Mouse (Mus musculus): Measurements from ENCODE around the gene Dmrt2.

The Dmrt2 gene

DNA sequence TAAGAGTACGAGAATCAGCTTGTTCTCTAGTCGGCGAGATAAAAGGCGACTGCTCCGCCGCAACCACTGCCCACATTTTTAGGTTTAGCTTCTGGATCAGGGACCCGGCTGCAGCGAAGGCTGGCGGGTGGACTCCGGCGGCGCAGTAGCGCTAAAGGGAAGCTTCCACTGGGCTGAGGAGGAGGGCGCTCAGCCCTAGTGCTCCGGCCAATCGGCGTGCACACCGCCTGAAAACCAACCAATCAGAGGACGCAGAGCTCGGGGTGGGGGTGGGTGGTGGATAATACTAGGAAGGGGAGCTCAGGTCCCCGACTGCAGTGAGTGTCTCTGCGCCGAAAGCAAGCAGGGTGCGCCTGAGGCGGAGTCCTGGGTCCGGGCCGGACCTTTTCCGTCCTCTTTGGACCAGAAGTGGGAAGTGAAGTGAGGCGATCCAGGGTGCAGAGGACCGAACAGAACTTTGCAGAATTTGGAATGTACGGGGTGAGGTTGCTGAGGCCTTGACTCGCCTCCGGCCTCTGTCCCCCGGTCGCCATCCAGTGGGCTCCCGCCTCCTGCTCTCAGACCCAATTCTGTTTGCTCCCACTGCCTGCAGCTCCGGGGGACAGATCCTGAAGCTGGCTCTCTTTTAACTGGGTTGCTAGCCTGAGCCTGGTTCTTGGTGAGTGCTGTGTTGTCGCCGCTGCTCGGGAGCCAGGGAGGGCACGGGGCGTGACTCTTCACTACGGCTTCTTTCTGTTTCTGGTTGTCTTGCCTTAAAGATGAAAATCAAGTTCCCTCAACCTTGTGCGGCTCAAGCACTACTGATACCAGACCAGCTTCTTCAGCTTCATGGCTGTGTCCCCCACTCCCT is at the start of gene Dmrt2:
Gene Dmrt2, plus strand, starts transcription at position 311 of the 850 bp plus-strand sequence.
- no peak for DNase-seq (ENCODE audit: low spot score)

DNA sequence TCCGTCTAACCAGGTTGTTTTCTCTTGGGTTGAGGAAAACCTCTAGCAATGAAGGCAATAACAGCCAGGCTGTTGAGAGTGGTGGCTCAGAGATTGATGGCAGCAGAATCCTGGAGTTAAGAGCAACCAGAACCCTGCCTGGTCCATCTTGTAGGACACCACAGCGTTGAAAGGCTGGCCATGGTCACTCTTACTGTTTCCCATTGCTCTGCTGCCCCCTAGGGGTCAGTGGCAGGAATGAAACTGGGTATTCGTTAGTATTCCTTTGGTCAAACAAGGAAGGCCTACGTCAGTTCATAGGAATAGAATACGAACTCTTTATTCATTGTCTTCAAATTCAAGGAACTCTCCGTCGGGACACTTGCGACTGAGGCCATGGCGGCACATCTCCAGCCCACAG is 43.7 kb upstream of the Dmrt2 start:
- no peak for DNase-seq (ENCODE audit: low spot score)

DNA sequence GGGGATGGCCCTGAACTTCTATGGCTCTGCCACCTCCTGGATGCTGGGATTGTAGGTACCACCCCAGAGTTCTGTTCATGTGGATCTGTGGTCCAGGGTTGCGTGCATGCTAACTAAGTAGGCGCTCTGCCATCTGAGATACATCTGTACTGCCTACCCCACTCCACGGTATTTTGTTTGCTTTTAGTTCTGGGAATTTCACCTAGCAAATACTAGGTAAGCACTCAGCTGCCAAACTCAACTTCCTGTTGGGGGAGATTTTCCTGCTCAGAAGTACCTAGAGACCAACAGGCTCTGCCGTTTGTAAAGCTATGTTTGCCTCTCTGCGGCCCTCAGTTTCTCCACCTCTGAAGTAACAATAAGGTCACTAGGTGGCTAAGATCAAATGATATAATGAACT is 37.1 kb upstream of the Dmrt2 start:
- no peak for DNase-seq (ENCODE audit: low spot score)

DNA sequence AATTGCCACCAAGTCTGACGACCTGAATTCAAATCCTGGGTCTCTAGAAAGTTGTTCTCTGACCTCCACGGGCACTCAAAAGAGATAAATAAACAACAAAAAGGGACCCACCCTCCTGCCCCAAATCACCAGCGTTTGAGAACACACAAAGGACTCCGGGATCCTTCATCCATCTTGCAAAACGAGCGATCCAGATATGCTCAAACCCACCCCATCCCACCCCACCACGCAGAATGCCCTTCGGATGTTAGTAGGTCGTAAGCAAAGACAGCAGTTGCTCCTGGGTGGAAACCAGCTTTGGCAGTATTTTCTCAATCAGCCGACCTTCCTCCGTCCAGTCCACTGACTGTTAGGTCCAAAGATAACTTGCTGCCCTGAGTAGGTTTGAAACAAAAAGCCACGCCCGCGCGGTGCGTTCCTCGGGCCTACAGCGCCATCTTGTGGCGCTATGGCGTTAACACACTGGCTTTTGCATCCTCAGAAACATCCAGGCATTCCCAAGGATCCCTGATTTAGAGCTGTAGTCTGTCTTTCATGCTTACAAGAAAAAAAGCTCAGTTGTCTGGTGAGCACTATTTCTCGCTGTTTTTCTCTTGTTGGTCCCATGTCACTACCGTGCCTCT is 36.5 kb upstream of the Dmrt2 start:
- DNase-seq (ENCODE audit: low spot score) = no peak

DNA sequence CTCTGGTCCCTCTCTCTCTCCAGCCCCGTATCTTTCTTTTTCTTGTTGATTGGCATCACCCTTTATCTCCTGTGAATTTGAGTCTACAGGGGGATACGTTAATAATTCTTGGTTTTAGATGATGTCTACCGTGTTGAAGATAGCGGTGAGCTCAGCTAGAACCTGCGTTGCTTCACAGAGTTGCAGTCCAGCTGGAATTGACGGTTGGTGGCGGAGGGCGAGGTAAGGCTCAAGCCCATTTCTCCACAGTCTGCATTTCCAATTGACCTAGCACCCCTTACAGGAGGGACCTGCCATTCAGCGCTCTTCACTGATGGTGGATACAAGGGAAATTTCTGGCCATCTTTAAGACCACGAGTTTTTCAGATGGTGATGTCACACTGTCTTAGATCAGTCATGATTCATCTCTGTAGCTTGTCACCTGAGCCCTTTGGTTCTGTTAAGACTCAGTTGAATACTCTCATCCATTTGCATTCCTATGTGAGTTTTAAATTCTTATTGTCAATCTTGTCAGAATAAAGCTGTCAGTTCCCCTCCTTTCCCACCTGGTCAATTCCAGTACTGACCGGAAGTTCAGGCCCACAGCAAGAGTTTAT is 33.3 kb upstream of the Dmrt2 start:
- no peak for DNase-seq (ENCODE audit: low spot score)

DNA sequence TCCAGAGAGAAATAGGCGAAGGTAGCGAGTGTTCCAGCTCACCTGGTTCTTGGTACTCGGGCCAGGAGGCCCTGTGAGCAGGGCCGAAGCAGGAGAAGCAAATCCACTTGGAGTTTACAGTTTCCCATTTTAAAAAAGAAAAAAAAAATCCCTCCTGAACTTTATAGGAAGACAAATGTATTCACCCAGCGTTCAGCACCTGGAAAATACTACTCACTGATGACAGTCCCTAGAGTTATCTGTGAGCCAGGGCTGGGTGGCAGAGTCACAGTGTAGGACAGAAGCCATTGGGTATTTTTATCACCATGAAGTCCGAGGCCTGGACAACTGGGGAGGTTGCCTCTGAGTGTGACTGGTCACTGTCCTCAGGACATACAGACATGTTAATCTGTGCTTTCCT is 30.4 kb upstream of the Dmrt2 start:
- no peak for DNase-seq (ENCODE audit: low spot score)

DNA sequence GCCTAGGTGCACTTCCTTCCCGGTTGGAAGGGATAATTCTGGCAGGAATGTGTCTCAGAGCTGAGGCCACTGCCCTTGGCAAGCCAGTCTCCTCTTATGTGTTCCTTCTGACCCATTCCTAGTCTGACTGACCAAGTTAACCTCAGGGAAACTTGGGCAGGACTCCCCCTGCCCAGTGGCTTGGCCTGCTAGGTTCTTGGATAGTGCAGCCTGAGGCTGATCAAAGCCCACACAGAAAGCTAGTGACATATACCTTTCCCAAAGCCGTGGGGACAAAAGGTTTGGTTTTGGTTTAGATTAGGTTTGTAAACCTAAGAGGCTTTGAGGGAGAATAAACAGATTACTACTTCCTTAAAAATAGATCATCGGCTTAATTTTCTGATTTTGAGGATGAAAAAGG is 25.1 kb upstream of the Dmrt2 start:
- no peak for DNase-seq (ENCODE audit: low spot score)

DNA sequence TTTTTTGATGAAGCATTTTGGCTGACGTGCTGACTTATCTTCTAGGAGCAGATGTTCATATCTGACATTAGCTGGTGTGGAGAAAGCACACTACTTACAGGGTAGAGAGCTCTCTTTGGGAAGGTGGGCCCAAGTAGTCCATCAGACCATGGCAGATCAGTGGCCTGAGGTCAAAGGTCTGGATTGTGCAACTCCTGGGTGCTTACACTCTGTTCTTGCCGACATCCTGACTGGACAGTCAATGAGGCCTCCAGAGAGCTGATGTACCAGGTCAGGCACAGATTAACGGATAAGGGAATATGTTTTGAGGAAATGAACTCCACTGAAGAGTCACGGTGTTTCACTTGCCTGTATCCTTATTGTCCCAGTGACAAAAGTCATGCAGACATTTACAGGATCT is 23.5 kb upstream of the Dmrt2 start:
- DNase-seq (ENCODE audit: low spot score) = no peak

DNA sequence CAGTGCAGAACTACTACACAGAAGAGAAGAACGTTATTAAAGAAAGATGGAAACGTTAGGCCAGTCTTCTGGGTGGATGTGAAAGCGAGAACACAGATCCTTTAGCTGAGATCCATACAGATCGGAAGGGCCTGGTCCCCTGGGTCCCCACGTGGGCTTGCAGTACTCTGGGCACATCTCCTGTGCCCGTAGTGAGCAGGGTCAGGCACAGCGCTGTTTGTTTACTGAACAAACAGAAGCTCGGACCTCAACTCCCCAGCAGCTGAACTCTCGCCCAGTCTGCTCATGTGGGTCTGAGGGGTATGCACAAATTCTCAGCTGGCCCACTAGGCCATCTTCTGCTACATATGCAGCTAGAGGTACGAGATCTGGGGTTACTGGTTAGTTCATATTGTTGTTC is 21.7 kb upstream of the Dmrt2 start:
- no peak for DNase-seq (ENCODE audit: low spot score)

DNA sequence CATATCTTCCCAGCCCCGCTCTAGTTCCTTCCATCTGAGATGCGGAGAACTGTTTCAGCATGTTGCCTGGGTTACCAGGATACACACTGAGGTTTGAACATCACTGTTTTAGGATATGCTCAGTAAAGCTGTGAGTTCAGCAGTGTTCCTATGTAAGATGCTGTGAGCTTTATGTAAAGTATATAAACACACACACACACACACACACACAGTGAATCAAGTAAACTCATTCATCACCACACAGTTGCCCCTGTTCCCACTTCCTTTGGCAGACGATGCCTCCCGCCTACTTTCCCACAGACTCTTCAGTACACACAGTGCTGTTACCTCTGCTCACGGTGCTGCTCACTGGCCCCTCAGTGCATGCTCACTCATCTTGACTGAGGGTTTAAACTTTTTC is 19.7 kb upstream of the Dmrt2 start:
- DNase-seq (ENCODE audit: low spot score) = no peak

DNA sequence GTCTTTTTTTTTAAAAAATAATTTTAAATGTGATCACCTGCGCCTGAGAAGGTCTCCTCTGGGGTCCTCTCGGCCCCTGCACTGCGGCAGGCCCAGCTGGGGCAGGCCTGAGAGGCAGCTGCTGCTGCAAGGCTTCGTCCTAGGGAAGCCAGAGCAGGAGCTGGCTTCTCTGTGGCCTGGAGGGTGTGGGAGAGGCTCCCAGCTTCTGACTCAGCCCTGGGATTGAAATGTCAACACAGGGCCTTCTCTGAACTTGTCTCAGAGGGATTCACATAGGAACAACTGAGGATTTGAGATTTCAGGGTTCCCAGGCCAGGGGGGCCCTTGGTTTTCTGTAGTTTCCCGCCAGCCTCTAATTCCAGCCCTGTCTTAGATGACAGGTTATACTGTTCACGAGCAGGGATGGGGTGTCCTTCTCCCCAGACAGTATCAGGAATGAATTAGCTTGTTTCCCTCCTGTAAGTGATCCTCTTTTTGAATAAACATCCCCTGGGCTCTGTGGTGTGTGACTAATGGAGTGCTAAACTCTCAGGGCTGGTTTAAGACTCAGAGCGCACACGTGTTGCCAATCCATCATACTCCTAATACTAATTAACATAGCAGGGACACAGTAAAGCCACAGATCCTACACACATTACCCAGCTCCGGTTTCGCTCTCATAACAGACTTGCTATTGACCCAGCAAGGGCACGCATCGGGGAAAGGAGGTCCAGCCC is 18.0 kb upstream of the Dmrt2 start:
- no peak for DNase-seq (ENCODE audit: low spot score)

DNA sequence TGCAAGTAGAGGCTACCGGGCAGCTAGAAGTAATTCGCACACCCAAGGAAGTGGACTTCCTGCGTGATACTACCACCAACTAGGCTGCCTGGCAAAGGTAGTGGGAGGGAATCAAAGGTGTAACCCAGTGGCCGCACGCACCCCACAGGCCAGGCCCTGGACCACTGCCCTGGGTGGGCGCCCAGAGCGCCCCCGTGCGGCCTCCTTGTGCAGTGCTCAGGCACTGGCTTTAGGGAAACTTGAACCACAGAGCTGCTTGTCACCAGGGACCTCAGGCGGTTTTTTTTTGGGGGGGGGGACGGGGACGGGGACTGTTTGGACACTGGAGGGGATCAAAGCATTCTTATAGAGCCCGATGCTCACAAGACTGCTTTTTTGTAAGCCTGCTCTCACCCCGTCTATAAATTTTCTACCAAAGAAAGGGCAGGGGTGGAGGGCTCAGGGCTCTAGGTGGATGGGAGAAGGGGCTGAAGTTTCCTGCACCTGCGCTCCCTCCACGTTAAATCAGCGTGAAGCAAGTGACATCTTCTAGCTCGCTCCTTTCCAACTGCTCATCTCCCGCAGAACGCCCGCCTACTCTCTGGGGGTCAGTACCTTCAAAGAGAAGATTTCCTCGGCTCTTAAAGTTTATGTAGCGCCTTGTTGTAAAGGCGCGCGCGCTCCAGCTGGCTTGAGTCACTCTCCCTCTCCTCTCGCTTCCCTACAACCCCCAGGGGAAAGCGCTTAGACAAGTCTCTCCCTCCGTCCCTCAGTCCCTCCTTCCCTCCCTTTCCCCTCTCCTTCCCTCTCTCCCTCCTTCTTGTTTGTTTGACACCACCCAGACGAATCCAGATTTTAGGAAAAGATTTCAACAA is 6.5 kb upstream of the Dmrt2 start:
- no peak for DNase-seq (ENCODE audit: low spot score)

DNA sequence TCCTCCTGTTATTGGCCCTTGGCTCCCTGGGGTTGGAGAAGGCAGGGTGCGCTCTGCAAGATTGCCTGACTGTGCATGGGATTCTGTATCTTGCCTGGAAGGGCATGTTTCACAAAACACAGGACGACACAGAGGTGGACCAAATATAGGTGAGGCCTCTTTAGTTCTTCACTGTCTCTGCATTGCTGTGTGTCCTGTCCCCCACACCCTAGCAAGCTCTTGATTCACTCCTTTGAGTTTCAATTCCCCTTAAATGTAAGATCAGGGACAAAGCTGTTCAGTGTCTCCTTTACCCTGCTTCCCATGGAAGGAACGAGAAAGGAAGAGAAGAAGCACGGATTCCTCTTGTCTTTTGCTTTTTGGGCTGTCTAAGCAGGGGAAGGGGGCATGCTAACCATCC is 4.4 kb upstream of the Dmrt2 start:
- DNase-seq (ENCODE audit: low spot score) = no peak

DNA sequence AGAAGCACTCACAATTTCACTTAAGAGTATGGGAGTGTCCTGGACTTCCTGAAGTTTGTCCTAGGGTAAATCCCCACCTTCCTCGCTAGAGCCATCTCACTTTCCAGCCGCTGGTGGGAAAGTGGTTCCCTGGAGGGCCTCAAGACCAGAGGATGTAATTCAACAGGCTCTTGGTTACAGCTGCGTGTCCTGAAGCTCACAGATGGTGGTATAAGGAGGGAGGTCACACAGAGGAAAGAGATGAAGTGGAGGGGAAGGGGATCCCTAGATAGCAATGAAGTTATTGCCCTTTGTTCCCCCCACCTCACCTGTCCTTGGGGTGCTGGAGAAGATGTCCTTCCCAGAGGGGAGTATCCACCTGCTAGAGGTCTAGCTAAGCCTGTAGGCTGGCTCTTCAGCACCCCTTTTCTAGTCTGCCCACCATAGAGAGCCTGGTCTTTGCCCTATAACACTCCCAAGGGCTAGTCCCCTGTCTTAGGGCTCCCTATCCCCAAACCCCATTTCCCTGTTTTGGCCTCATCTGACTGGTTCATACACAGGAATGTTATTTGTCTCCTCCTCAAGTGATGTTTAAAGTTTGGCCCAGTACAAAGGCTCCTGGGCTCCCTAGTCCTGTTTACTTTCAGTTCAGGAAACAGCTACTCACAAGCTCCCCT is 2.5 kb upstream of the Dmrt2 start:
- DNase-seq (ENCODE audit: low spot score) = no peak

DNA sequence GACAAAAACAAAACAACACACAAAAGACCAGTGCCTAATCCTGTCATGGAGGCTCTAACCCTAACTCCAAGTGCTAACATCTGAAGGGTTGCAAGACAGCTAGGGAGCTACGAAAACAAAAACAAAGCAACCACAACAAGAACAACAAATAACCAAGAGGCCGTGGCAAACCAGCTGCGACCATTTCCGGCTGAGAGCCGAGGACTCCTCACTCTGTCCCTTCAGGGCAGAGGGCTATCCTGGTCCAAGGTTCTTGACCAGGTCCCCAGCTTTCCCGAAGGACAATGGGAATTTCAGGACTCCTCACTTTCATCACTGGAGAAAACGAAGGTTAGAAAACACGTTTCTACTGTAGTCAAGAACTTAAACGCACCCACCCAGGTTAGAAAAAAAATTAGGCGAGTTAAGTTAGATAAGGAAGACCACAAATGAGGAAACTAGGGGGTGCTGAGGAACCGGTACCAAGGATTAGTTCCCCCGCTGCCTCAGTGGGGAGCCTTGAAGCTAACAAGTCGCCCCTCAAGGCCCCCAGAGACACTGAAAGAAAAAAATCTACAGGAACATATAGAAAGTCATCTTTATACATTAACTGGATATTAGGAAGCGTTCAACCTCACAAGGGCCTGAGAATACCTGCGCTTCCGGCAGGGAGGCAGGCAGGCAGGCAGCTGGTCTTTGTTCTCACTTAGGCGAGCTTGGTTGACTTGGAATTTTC is 1.5 kb upstream of the Dmrt2 start:
- no peak for DNase-seq (ENCODE audit: low spot score)

DNA sequence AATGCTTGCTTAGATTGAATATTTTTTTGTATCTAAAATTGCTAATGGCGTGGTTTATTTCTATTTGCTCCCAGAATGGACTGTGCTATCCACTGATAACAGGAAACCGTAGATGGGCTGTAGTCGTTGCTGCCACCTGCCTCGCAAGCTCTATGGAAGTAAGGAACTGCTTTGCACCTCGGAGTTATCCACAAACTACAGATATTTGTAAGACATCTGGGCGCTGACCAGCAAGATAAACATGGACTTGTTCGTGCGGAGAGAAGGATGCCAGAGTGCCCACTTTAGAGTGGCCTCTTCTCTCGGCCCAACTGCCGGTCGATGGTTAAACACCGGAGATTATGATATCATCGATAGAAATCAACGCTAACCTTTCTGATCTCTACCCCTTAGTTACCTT is 530 bp upstream of the Dmrt2 start:
- no peak for DNase-seq (ENCODE audit: low spot score)

DNA sequence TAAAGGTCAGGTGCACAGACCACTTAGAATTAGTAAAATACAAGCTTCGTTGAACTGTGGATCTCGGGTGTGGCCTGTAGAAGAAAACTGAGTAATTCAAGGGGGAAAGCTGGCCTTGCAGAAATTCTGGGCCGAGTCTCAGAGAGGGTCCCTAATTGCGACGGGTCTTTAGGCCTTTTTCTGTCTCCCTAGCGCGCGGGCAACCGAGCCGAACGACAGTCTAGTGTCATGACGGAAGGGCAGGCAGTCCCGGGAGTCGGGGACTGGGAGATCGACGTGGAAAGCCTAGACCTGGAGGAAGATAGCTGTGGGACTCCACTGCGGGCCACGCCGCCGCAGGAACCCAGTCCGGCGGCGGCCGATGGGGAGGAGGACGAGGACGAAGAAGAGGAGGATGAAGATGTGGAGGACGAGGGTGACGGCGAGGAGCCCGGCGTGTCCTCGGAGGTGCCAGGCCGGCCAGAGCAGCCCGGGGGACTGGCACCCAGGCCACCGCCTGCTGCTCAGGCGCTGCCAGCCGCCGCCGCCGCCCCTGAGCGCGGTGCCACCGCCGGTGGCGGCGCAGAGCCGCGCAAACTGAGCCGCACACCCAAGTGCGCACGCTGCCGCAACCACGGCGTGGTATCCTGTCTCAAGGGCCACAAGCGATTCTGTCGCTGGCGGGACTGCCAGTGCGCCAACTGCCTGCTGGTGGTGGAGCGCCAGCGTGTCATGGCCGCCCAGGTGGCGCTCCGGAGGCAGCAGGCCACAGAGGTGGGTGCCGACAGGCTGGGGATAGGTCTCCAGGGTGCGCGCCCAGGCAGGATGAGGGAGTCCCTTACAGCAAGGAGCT is 1.2 kb downstream of the Dmrt2 start:
- DNase-seq (ENCODE audit: low spot score) = no peak

DNA sequence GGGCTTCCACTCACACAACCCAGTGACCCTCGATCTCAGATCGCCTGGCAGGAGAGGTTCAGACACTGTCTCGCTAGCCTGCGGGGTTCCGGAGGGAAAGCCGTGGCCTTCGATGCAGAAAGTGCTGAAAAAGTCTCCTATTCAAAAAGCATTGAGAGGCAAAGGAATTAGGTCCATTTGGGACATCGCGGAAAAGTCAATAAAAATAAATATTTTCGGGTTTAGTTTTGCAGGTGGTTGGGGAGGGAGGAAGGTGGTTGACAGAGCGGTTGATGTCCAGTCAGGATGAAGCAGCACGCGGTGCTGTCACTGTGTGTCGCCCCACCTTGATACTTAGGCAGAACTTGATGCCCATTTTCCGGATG is 1.8 kb downstream of the Dmrt2 start:
- no peak for DNase-seq (ENCODE audit: low spot score)

DNA sequence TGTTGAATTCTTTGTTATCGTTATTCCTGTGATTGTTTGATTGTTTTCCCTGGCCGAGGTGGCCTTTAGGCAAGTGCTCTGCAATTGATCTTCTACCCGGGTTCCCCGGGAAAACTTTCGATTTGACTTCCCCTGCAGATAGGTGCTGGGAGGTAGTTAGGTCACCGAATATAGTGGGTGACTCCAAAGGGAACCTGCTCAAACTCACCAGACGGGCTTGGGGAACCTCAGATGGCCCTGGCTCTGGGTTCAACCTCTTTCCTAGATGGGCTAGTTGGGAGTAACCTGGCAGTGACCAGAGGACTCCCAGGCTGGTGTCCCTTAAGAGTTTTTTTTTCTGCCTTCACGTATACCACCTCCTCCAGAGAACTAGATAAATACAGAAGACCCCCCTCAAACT is 2.5 kb downstream of the Dmrt2 start:
- no peak for DNase-seq (ENCODE audit: low spot score)

Data from T-cell, adult 2 months (primary cell).